Mouse (Mus musculus) monocyte, adult 5-6 weeks (primary cell): ENCODE measurements around the gene Fth1. TPM values are rescaled to one million over a fixed set of nuclear protein-coding genes. Genes with fewer than 3 reads are reported as not detected.
A peak's percentile ranks its signal among the peaks of the same experiment; 100 is the strongest.

ENCODE experiments used
- ATAC-seq: fragments of 153-309, 156-312 bp; replicated peaks from 2 replicates; pipeline ENCODE4 v1.8.0; 2017; ENCODE audit warnings: mild to moderate bottlenecking; ENCODE audit not compliant: low TSS enrichment, insufficient number of reproducible peaks, severe bottlenecking, poor library complexity, low FRiP score
- total RNA-seq: library from RNA; stranded (forward); fragments of 200-1000, 200-491, 200-594 nt; gene quantifications from 3 replicates; pipeline ENCODE4 v1.2.3, GENCODE M21; 2017

Fth1 gene
- total RNA-seq, result 676 to 886 TPM (median 682 TPM) in 3 replicates

GRCm38 (mm10) chr19:9980258-9980657, at the start of gene Fth1:
Fth1 (plus strand) TSS chr19:9980598.
- no peak for ATAC-seq

GRCm38 (mm10) chr19:9931167-9931607, 49.2 kb upstream of the Fth1 start:
- peak; percentile 94 for ATAC-seq

GRCm38 (mm10) chr19:9933908-9934307, 46.5 kb upstream of the Fth1 start:
- no peak for ATAC-seq

GRCm38 (mm10) chr19:9936579-9936978, 43.8 kb upstream of the Fth1 start:
- ATAC-seq, result peak; percentile 56

GRCm38 (mm10) chr19:9937428-9937827, 43.0 kb upstream of the Fth1 start:
- ATAC-seq, result no peak

GRCm38 (mm10) chr19:9938156-9938823, 42.1 kb upstream of the Fth1 start:
- no peak for ATAC-seq

GRCm38 (mm10) chr19:9938824-9939303, 41.5 kb upstream of the Fth1 start:
- ATAC-seq, result peak; percentile 77

GRCm38 (mm10) chr19:9939841-9940240, 40.6 kb upstream of the Fth1 start:
- no peak for ATAC-seq

- ATAC-seq, result no peak
Observed at GRCm38 (mm10) chr19:9940903-9941302, 39.5 kb upstream of the Fth1 start.

- no peak for ATAC-seq
Observed at GRCm38 (mm10) chr19:9941809-9942208, 38.6 kb upstream of the Fth1 start.

- ATAC-seq, result no peak
Observed at GRCm38 (mm10) chr19:9942539-9943533, 37.6 kb upstream of the Fth1 start.

GRCm38 (mm10) chr19:9945800-9946564, 34.4 kb upstream of the Fth1 start:
- ATAC-seq, result no peak

GRCm38 (mm10) chr19:9946986-9947385, 33.4 kb upstream of the Fth1 start:
- no peak for ATAC-seq

GRCm38 (mm10) chr19:9952390-9952789, 28.0 kb upstream of the Fth1 start:
- ATAC-seq, result peak; percentile 68

GRCm38 (mm10) chr19:9952912-9953311, 27.5 kb upstream of the Fth1 start:
- ATAC-seq, result no peak

GRCm38 (mm10) chr19:9954055-9954810, 26.2 kb upstream of the Fth1 start:
- peak; percentile 61 for ATAC-seq

GRCm38 (mm10) chr19:9954811-9955202, 25.6 kb upstream of the Fth1 start:
- ATAC-seq, result 0 out of 2 replicates have a peak, but pooled peaks have one; percentile 33

GRCm38 (mm10) chr19:9955438-9955837, 25.0 kb upstream of the Fth1 start:
- no peak for ATAC-seq
